Mouse (Mus musculus) regulatory T cell (primary cell): ENCODE measurements around the gene Arhgap45.

Experiments used
- in situ Hi-C: fragments of 300-600 bp; cut with MboI, MseI; formaldehyde crosslinking; loops from one replicate; pipeline ENCODE4 v1.15.1; 2025; ENCODE audit warnings: high pct_unique_total_duplicates

The Arhgap45 gene

GRCm38 (mm10) chr10:80078366-80078765, 61.9 kb downstream of the Arhgap45 start:
- in situ Hi-C loops = no loop called here

DNA sequence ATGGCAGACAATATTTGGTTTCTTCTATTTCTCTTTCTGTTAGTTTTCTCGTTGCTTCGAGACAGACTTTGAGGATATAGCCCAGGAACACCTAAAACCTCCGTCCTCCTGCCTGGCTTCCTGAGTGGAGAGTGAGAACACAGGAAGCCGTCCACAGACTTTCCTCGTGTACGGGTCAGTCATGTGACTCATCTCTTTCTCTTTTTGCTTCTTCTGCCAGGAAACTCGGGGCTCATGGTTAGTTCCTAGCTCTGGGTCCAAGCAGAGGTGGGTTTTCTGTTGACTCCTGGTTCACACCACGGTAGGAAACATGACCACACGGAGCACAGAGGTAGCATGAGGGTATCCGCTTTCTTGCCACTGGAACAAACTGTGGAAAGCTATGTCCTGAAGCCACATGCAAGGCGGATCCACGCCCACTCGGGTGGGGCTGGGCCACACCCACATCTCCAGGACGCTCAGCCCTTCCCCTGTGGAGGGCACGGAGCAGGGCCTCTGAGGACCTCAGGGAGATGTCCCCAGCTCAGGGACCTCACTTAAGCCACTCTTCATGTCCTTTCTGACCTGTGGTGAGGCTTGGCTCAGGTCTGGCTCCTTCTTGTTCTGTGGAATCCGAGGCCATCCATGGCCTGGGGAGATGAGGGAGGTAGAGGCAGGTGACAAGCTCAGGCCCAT, 64.1 kb downstream of the Arhgap45 start:
- in situ Hi-C loops = no loop called here
